Mouse (Mus musculus): ENCODE results near the gene Cacna1i.

Cacna1i gene

GRCm38 (mm10) chr15:80286851-80287415, at the start of gene Cacna1i:
Cacna1i (plus strand) TSS chr15:80287238.
- peak; percentile 21 for DNase-seq (ENCODE audit: low read depth, low spot score)

GRCm38 (mm10) chr15:80248135-80248534, 38.9 kb upstream of the Cacna1i start:
- no peak for DNase-seq (ENCODE audit: low read depth, low spot score)

GRCm38 (mm10) chr15:80248596-80248995, 38.4 kb upstream of the Cacna1i start:
- DNase-seq (ENCODE audit: low read depth, low spot score), result no peak

- DNase-seq (ENCODE audit: low read depth, low spot score), result no peak
Observed at GRCm38 (mm10) chr15:80249672-80250071, 37.4 kb upstream of the Cacna1i start.

- no peak for DNase-seq (ENCODE audit: low read depth, low spot score)
Observed at GRCm38 (mm10) chr15:80250586-80250985, 36.5 kb upstream of the Cacna1i start.

GRCm38 (mm10) chr15:80253530-80253929, 33.5 kb upstream of the Cacna1i start:
- DNase-seq (ENCODE audit: low read depth, low spot score), result no peak

- no peak for DNase-seq (ENCODE audit: low read depth, low spot score)
Observed at GRCm38 (mm10) chr15:80254207-80254606, 32.8 kb upstream of the Cacna1i start.

GRCm38 (mm10) chr15:80254847-80255645, 32.0 kb upstream of the Cacna1i start, which contains the start of gene Atf4:
Atf4 (plus strand) TSS chr15:80255184.
- peak; percentile 99 for DNase-seq (ENCODE audit: low read depth, low spot score)

GRCm38 (mm10) chr15:80255646-80256121, 31.4 kb upstream of the Cacna1i start:
- DNase-seq (ENCODE audit: low read depth, low spot score), result peak; percentile 87

GRCm38 (mm10) chr15:80256242-80256641, 30.8 kb upstream of the Cacna1i start:
- no peak for DNase-seq (ENCODE audit: low read depth, low spot score)

GRCm38 (mm10) chr15:80256656-80257601, 30.1 kb upstream of the Cacna1i start:
- no peak for DNase-seq (ENCODE audit: low read depth, low spot score)

GRCm38 (mm10) chr15:80257602-80258239, 29.3 kb upstream of the Cacna1i start:
- DNase-seq (ENCODE audit: low read depth, low spot score), result peak; percentile 59

GRCm38 (mm10) chr15:80258240-80259170, 28.5 kb upstream of the Cacna1i start:
- peak; percentile 81 for DNase-seq (ENCODE audit: low read depth, low spot score)

- peak; percentile 67 for DNase-seq (ENCODE audit: low read depth, low spot score)
Observed at GRCm38 (mm10) chr15:80259406-80260045, 27.5 kb upstream of the Cacna1i start.

GRCm38 (mm10) chr15:80260677-80261076, 26.4 kb upstream of the Cacna1i start:
- peak; percentile 83 for DNase-seq (ENCODE audit: low read depth, low spot score)

GRCm38 (mm10) chr15:80261100-80261499, 25.9 kb upstream of the Cacna1i start:
- no peak for DNase-seq (ENCODE audit: low read depth, low spot score)

- peak; percentile 98 for DNase-seq (ENCODE audit: low read depth, low spot score)
Observed at GRCm38 (mm10) chr15:80263610-80264575, 23.1 kb upstream of the Cacna1i start, which contains the start of gene Rps19bp1. Rps19bp1 (minus strand) TSS chr15:80264315.

GRCm38 (mm10) chr15:80266281-80266680, 20.8 kb upstream of the Cacna1i start:
- DNase-seq (ENCODE audit: low read depth, low spot score), result peak; percentile 85

Measured in R1 (cell line).